Mouse (Mus musculus): Measurements from ENCODE around the gene Hinfp. TPM values are rescaled to one million over a fixed set of nuclear protein-coding genes. Genes with fewer than 3 reads are reported as not detected.
"Not testable (repeated sequence)": the region's sequence is repeated elsewhere in the genome, so short reads cannot be mapped to it uniquely, and the experiment has no call there.

The Hinfp gene
- total RNA-seq (2021), result 10 to 100 TPM in 1 of 2 experiments, 1 to 10 TPM in 1; 9.8 to 11.0 TPM
- long read RNA-seq, experiment 1, full-length matches to known transcripts, result 2 of 5 reads
- long read RNA-seq, experiment 1, partial matches to known transcripts, result 1 of 5 reads
- long read RNA-seq, experiment 1, other reads (novel, unspliced or antisense), result 2 of 5 reads
- long read RNA-seq, experiment 2, partial matches to known transcripts, result 0 of 3 reads
- long read RNA-seq, experiment 2, other reads (novel, unspliced or antisense), result 3 of 3 reads

- DNase-seq, result peak; percentile 92
Observed at GRCm38 (mm10) chr9:44305466-44306079, at the start of gene Hinfp. TSS of gene Hinfp (minus strand) at chr9:44305671.

GRCm38 (mm10) chr9:44353142-44353541 is 47.7 kb upstream of the Hinfp start:
- DNase-seq, result no peak

- DNase-seq, result no peak
Observed at GRCm38 (mm10) chr9:44352337-44352736, 46.9 kb upstream of the Hinfp start.

GRCm38 (mm10) chr9:44351396-44351795 is 45.9 kb upstream of the Hinfp start:
- DNase-seq, result no peak

- no peak for DNase-seq
Observed at GRCm38 (mm10) chr9:44348546-44348945, 43.1 kb upstream of the Hinfp start.

GRCm38 (mm10) chr9:44347621-44348020 is 42.1 kb upstream of the Hinfp start:
- DNase-seq, result no peak

GRCm38 (mm10) chr9:44347166-44347565 is 41.7 kb upstream of the Hinfp start:
- DNase-seq, result no peak

- DNase-seq, result no peak
Observed at GRCm38 (mm10) chr9:44345570-44346433, 40.3 kb upstream of the Hinfp start.

- peak; percentile 86 for DNase-seq
Observed at GRCm38 (mm10) chr9:44343781-44344421, 38.4 kb upstream of the Hinfp start, which contains the start of gene Hmbs. TSS of gene Hmbs (minus strand) at chr9:44344228.

- no peak for DNase-seq
Observed at GRCm38 (mm10) chr9:44343290-44343689, 37.8 kb upstream of the Hinfp start.

- no peak for DNase-seq
Observed at GRCm38 (mm10) chr9:44342605-44343004, 37.1 kb upstream of the Hinfp start.

- DNase-seq, result no peak
Observed at GRCm38 (mm10) chr9:44342173-44342572, 36.7 kb upstream of the Hinfp start.

GRCm38 (mm10) chr9:44341487-44341886 is 36.0 kb upstream of the Hinfp start:
- DNase-seq, result no peak

- no peak for DNase-seq
Observed at GRCm38 (mm10) chr9:44338574-44338973, 33.1 kb upstream of the Hinfp start.

GRCm38 (mm10) chr9:44337436-44338169 is 32.1 kb upstream of the Hinfp start:
- DNase-seq, result no peak

- DNase-seq, result no peak
Observed at GRCm38 (mm10) chr9:44336964-44337363, 31.5 kb upstream of the Hinfp start.

GRCm38 (mm10) chr9:44336513-44336912 is 31.0 kb upstream of the Hinfp start:
- DNase-seq, result not testable (repeated sequence)

- no peak for DNase-seq
Observed at GRCm38 (mm10) chr9:44336093-44336406, 30.6 kb upstream of the Hinfp start.

GRCm38 (mm10) chr9:44335331-44336092 is 30.0 kb upstream of the Hinfp start:
- no peak for DNase-seq

- DNase-seq, result peak; percentile 94
Observed at GRCm38 (mm10) chr9:44334396-44335330, 29.2 kb upstream of the Hinfp start, which contains the start of gene H2afx. TSS of gene H2afx (plus strand) at chr9:44334694.

All from gastrocnemius, postnatal 10 days (tissue).